Mouse (Mus musculus) spleen, adult 18-20 months (tissue): ENCODE measurements around the gene Tmem38a.

Source experiments
- DNase-seq, 2 experiments: peaks; one replicate each; pipeline ENCODE4 v3.0.0; 2022; ENCODE audit warnings: mixed read lengths in 2 of 2

The Tmem38a gene

GRCm38 (mm10) chr8:72587806-72588205, 16.0 kb downstream of the Tmem38a start:
- DNase-seq: no peak

GRCm38 (mm10) chr8:72588865-72589264, 17.0 kb downstream of the Tmem38a start:
- DNase-seq: no peak

- no peak for DNase-seq
Observed at GRCm38 (mm10) chr8:72589286-72589685, 17.4 kb downstream of the Tmem38a start.

- DNase-seq: peak in 1 of 2 experiments; percentile 48
Observed at GRCm38 (mm10) chr8:72590198-72590597, 18.3 kb downstream of the Tmem38a start.
